Mouse (Mus musculus) G1E (cell line): ENCODE measurements at regions not wholly inside any gene's neighbourhood (a gene's known extent, or its start where the extent isn't known, plus 50 kb on each side); places are given as distances from the start of the nearest gene placed in this dataset.

Experiments
- CTCF ChIP-seq: IDR thresholded peaks from 2 replicates; pipeline ENCODE4 v1.5.1; 2012; ENCODE audit warnings: low read depth, low read length, inconsistent platforms, mixed read lengths
- GATA1 ChIP-seq: IDR thresholded peaks from 2 replicates; pipeline ENCODE4 v1.6.1; 2012; ENCODE audit warnings: borderline replicate concordance, low read length, inconsistent platforms, mixed read lengths
- POLR2AphosphoS5 ChIP-seq: IDR thresholded peaks from 2 replicates; pipeline ENCODE4 v1.6.1; 2012; ENCODE audit warnings: low read depth, low read length, inconsistent platforms; ENCODE audit not compliant: insufficient replicate concordance
- TAL1 ChIP-seq: conservative IDR thresholded peaks from 2 replicates; pipeline ENCODE4 v1.6.1; 2012; ENCODE audit warnings: low read depth, low read length, inconsistent platforms, mixed read lengths

GRCm38 (mm10) chr6:121526121-121526520 is 52.6 kb upstream of the Iqsec3 start:
- TF ChIP-seq POLR2AphosphoS5 (no peak), CTCF (no peak), TAL1 (no peak), GATA1 (no peak)
